Mouse (Mus musculus) limb, embryonic 13.5 days (tissue): Measurements from ENCODE around the gene Adprhl1. TPM values are rescaled to one million over a fixed set of nuclear protein-coding genes. Genes with fewer than 3 reads are reported as not detected.

Source experiments
- ATAC-seq: fragments of 200-750 bp; cut with Nextera tagmentation; 2 replicates; pipeline ENCODE4 v1.8.0; 2017; ENCODE audit warnings: low read depth, moderate number of reproducible peaks, moderate TSS enrichment; ENCODE audit not compliant: low FRiP score
- H3K27ac ChIP-seq: fragments of 300-500 bp; sonication (generic); 2 replicates; pipeline ENCODE4 v1.5.1; 2015; ENCODE audit warnings: inconsistent platforms, mild to moderate bottlenecking, moderate library complexity
- H3K27me3 ChIP-seq: fragments of 300-500 bp; sonication (generic); 2 replicates; pipeline ENCODE4 v1.6.1; 2015; ENCODE audit warnings: mild to moderate bottlenecking, inconsistent platforms
- H3K36me3 ChIP-seq: fragments of 300-500 bp; sonication (generic); 2 replicates; pipeline ENCODE4 v1.6.1; 2015; ENCODE audit warnings: inconsistent platforms, mild to moderate bottlenecking, moderate library complexity
- H3K4me1 ChIP-seq: fragments of 300-500 bp; sonication (generic); 2 replicates; pipeline ENCODE4 v1.6.1; 2015; ENCODE audit warnings: inconsistent platforms
- H3K4me2 ChIP-seq: fragments of 300-500 bp; sonication (generic); replicated peaks from 2 replicates; pipeline ENCODE4 v1.6.1; 2015; ENCODE audit warnings: inconsistent platforms, mild to moderate bottlenecking, moderate library complexity
- H3K4me3 ChIP-seq: fragments of 300-500 bp; sonication (generic); 2 replicates; pipeline ENCODE4 v1.5.1; 2015; ENCODE audit warnings: moderate library complexity, mild to moderate bottlenecking, inconsistent platforms
- H3K9ac ChIP-seq: fragments of 300-500 bp; sonication (generic); 2 replicates; pipeline ENCODE4 v1.6.1; 2015; ENCODE audit warnings: mild to moderate bottlenecking, inconsistent platforms
- H3K9me3 ChIP-seq: fragments of 300-500 bp; sonication (generic); 2 replicates; pipeline ENCODE4 v1.6.1; 2016; ENCODE audit warnings: inconsistent platforms
- WGBS: fragments of 180-500 bp; shearing (Covaris S2); methylation state at CpG from one replicate; pipeline ENCODE4 v1.1.7; 2015; 5-methylcytosine and 5-hydroxymethylcytosine counted together
- polyA plus RNA-seq: library from polyadenylated mRNA; unstranded; fragments of >200 nt; fragmentation: Nextera tagmentation; extraction: Ambion mirVana; gene quantifications from 2 replicates; pipeline ENCODE4 v1.2.1, GENCODE M21; 2015

The Adprhl1 gene
- polyA plus RNA-seq, 1 experiment from 2014 or later = 1.0 TPM

DNA sequence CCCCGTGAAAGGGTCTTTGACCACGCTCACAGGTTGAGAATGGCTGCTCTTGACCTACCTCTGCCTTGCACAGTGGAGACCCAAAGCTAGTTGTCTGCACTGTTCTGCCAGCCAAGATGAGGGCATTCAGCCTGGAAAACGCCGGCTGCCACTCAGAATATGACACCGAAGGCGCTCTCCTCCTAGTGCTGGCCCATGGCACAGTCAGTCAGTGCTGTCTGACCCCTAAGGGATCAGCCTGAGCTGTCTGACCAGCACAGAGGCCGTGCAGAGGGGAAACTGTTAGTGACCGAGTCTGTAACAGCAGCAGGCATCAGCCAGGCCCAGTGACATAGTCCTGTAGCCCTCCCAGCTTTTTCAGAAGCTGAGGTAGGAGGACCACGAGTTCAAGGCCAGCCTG is 66.7 kb downstream of the Adprhl1 start:
- Histone ChIP-seq H3K9me3 (no peaks in the 10 kb centered on the region), H3K27me3 (no peaks in the 10 kb centered on the region), H3K4me3 (no peak overlapping the region), H3K4me2 (no peak overlapping the region), H3K4me1 (no peaks in the 10 kb centered on the region), H3K27ac (no peak overlapping the region), H3K9ac (no peak overlapping the region), H3K36me3 (peaks cover 21% of the 10 kb centered on the region)
- ATAC-seq = no peak
- 80% methylated on average over 9 of the region's 9 CpGs for WGBS

DNA sequence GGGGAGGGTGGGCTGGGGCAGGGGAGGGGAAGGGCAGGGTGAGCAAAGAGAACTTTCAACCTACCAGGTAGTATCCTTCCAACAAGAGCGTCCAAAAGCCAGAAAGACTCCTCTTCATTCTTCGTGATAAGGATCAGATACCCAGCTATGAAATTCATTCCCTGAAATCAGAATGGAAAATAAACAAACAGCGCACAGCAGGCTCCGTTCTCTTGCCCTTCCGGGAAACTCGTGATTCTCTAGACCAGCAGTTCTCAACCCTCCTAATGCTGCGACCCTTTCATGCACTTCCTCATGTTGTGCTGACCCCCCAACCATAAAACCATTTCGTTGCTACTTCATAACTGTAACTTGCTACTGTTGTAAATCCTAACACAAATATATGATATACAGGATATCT is 67.1 kb downstream of the Adprhl1 start:
- Histone ChIP-seq H3K4me1 (no peaks in the 10 kb centered on the region), H3K27ac (no peak overlapping the region), H3K4me2 (no peak overlapping the region), H3K9me3 (no peaks in the 10 kb centered on the region), H3K36me3 (peaks cover 25% of the 10 kb centered on the region), H3K9ac (no peak overlapping the region), H3K4me3 (no peak overlapping the region), H3K27me3 (no peaks in the 10 kb centered on the region)
- WGBS = 87% methylated on average over 8 of the region's 8 CpGs
- ATAC-seq = no peak

DNA sequence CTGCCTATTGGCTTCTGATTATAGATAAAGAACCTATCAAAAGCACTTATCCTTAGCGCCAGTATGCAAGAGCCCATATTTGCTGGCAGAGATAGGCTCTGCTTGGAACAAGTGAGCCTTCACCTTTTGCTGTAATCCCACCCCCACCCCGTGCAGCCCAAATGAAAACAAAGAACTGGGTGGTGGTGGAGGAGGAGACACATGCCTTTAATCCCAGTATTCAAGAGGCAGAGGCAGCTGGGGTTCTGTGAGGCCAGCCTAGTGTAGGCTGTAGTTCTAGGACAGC is 72.3 kb downstream of the Adprhl1 start:
- Histone ChIP-seq H3K9me3 (no peaks in the 10 kb centered on the region), H3K27ac (no peak overlapping the region)
- 71% methylated on average over 2 of the region's 2 CpGs for WGBS

DNA sequence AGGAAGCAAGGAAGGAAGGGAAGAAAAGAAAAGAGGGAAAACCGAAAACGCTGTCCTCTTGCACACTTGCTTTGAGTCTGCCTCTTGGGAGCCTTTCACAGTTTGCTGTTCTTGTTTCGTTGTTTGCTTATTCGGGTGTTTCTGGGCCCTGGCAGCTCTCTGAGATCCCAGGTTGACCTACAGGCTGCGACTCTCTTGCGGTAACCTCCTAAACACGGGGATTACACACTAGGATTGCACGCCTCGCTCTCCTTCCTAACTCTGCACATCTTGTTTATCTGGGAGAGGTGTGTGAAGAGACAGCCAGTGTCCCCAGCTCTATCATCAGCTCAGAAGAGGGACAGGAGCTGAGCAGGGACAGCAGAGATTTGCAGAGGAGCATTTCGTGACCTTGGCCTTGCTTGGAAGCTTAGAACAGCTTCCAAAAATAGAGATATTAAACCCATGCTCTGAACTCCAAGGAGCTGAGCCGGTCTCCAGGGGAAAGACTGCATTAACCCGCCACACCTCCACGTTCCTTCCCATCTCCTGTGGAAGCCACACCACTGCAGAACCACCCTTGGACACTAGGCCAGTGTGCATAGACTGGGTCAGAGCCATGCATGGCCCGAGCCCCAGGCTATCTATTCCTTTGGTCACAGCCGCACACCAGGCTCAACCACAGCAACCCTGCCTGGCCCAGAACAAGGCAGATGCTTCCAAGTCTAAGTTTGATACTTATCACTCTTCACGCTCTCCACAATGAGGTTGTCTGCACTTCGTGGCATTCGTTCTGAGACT is 72.9 kb downstream of the Adprhl1 start:
- Histone ChIP-seq H3K27me3 (no peaks in the 10 kb centered on the region), H3K4me1 (no peaks in the 10 kb centered on the region), H3K9ac (no peak overlapping the region), H3K36me3 (peaks cover 48% of the 10 kb centered on the region), H3K4me3 (no peak overlapping the region), H3K27ac (no peak overlapping the region), H3K4me2 (no peak overlapping the region), H3K9me3 (no peaks in the 10 kb centered on the region)
- no peak for ATAC-seq
- WGBS = 86% methylated on average over 18 of the region's 18 CpGs

More for the DNA sequence above, 72.3 kb downstream of the Adprhl1 start:
- H3K4me3 ChIP-seq = no peak overlapping the region
- no peak overlapping the region for H3K4me2 ChIP-seq
- H3K4me1 ChIP-seq = no peaks in the 10 kb centered on the region
- no peak overlapping the region for H3K9ac ChIP-seq
- H3K27me3 ChIP-seq = no peaks in the 10 kb centered on the region
- peaks cover 44% of the 10 kb centered on the region for H3K36me3 ChIP-seq
- no peak for ATAC-seq

DNA sequence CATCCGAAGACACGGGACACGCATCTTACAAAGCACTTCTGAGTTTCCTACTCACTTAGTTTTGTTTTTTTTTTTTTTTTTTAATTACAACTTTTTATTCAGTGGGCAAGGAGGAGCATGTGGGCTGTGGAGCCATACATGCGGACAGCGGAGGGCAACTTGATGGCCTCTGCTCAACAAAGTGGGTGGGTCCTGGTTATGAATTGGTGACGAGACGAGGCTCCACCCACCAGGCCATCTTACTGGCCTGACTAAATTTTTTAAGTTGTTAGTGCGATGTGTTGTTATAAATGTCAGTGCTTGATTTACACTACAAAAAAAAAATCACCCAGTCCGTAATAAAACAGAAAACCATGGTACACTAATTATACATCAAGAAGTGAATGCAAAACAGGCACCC is 73.6 kb downstream of the Adprhl1 start:
- WGBS = 79% methylated on average over 9 of the region's 9 CpGs
- Histone ChIP-seq H3K4me1 (no peaks in the 10 kb centered on the region), H3K36me3 (peaks cover 50% of the 10 kb centered on the region), H3K9ac (no peak overlapping the region), H3K9me3 (no peaks in the 10 kb centered on the region), H3K27ac (no peak overlapping the region), H3K27me3 (no peaks in the 10 kb centered on the region), H3K4me2 (no peak overlapping the region), H3K4me3 (no peak overlapping the region)
- no peak for ATAC-seq

DNA sequence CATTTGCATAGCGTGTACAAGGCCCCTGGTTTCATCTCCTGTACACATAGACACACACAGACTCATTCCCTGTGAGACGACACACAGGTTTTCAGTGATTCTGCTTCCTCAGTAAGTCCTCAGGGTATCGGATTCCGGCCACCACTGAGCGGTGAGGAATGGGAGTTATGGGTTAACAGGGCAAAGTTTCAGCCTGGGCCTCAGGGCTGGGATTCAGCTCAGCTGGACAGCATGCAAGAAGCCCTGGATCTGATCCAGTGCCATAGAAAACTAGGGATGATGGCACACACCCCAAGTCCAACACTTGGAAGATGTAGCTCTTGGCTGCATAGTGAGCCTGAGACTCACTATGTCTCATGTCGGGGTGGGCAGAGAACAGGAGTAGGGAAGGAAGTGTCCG is 74.0 kb downstream of the Adprhl1 start:
- no peak overlapping the region for H3K9ac ChIP-seq
- 73% methylated on average over 7 of the region's 7 CpGs for WGBS
- H3K27ac ChIP-seq = no peak overlapping the region
- peaks cover 54% of the 10 kb centered on the region for H3K36me3 ChIP-seq
- no peak for ATAC-seq
- H3K27me3 ChIP-seq = no peaks in the 10 kb centered on the region
- H3K4me3 ChIP-seq = no peak overlapping the region
- H3K4me1 ChIP-seq = no peaks in the 10 kb centered on the region
- no peaks in the 10 kb centered on the region for H3K9me3 ChIP-seq
- no peak overlapping the region for H3K4me2 ChIP-seq

DNA sequence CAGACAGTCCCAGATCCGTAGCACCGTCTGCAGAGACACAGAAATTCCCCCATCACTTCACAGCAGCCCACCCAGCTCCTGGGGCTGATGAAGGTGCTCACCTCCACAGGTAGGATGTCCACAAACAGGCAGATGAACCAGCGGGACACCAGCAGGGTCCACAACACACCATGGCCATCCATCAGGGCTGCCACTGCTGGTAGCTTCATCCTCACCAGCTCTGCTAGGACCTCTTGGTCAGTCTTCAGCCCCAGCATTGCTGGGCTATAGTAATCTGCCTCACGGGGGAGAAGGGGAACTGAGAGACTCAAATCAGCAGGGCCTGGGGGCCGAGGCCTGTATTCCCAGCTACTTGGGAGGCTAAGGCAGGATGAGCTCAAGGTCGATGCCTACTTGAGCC is 74.5 kb downstream of the Adprhl1 start:
- Histone ChIP-seq H3K27me3 (no peaks in the 10 kb centered on the region), H3K9me3 (no peaks in the 10 kb centered on the region), H3K4me3 (no peak overlapping the region), H3K4me2 (no peak overlapping the region), H3K36me3 (peaks cover 57% of the 10 kb centered on the region), H3K27ac (no peak overlapping the region), H3K9ac (no peak overlapping the region), H3K4me1 (no peaks in the 10 kb centered on the region)
- WGBS = 74% methylated on average over 6 of the region's 6 CpGs
- no peak for ATAC-seq

DNA sequence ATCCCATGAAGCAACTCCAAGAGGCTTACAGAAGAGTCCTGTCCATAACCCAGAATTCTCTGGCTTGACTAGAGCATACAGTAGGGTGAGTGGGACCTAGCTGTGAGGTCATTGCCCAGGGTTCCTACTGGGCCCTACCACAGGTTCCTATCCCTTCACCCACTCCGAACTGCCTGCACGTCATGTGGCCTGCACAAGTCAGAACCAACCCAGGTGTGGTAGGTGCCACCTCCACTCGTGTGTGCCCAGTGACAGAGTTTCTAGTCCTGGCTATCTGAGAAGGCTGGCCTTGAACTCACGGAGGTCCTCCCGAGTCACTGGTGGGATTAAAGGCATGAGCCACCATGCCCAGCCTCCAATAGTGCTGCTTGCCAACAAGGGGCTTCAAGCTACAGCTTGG is 75.8 kb downstream of the Adprhl1 start:
- WGBS = 95% methylated on average over 5 of the region's 5 CpGs
- ATAC-seq = no peak
- H3K9me3 ChIP-seq = no peaks in the 10 kb centered on the region
- H3K27ac ChIP-seq = no peak overlapping the region
- no peak overlapping the region for H3K4me3 ChIP-seq
- H3K27me3 ChIP-seq = no peaks in the 10 kb centered on the region
- no peak overlapping the region for H3K4me2 ChIP-seq
- no peak overlapping the region for H3K9ac ChIP-seq
- no peaks in the 10 kb centered on the region for H3K4me1 ChIP-seq
- peaks cover 68% of the 10 kb centered on the region for H3K36me3 ChIP-seq

DNA sequence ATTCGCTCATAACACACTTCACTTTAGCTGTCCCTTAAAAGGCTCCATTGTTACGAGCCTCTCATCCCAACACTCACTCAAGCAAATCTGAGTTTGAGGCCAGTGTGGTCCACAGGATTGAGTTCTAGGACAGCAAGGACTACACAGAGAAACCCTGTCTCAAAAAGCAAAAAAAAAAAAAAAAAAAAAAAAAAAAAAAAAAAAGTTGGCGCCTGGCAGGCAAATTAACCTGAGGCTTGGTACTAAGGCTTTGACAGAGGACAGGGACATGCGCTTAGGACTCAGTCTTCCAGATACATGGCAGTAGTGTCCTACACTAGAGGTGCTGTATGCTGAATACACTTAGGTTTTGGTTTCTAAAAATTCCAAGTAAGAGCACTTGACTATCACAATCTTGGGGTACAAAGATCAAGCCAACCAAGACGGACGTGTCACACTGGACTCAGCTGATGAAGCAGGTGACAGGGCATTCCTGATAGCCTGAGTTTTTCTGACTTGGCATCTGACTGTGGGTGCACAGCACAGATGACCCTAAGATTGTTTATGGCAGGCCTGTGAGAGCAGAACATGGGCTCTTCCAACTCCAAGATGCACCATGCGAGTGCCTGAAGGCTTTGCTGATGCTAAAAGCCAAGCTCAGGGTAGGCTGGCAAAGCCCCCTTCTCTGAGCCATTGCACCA is 76.6 kb downstream of the Adprhl1 start:
- Histone ChIP-seq H3K27ac (no peak overlapping the region), H3K9ac (no peak overlapping the region), H3K36me3 (peaks cover 75% of the 10 kb centered on the region), H3K27me3 (no peaks in the 10 kb centered on the region), H3K4me3 (no peak overlapping the region), H3K9me3 (no peaks in the 10 kb centered on the region), H3K4me1 (no peaks in the 10 kb centered on the region), H3K4me2 (no peak overlapping the region)
- 93% methylated on average over 7 of the region's 7 CpGs for WGBS
- no peak for ATAC-seq

DNA sequence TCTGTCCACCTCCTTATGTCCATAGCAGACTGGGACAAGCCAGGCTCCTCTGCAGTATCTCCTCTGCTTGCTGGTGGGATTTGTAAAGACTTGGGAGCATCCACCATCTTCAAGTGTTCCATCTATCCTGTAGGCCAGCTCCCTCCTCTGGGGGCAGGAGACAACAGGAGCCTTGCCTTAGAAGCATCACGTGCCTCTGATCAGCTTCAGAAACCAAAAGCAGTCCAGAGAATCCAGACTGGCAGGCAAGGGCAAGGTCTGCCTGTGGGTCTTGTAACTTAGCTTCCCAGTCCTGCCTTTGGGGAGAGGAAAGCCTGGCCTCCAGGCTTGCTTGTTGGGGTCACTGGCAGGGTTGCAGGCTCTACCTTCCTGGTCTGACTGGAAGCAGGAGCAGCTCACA is 78.3 kb downstream of the Adprhl1 start:
- Histone ChIP-seq H3K27me3 (no peaks in the 10 kb centered on the region), H3K4me2 (no peak overlapping the region), H3K36me3 (peaks cover 83% of the 10 kb centered on the region), H3K27ac (no peak overlapping the region), H3K4me3 (no peak overlapping the region), H3K4me1 (no peaks in the 10 kb centered on the region), H3K9me3 (no peaks in the 10 kb centered on the region), H3K9ac (no peak overlapping the region)
- 83% methylated on average over 1 of the region's 1 CpGs for WGBS
- ATAC-seq = no peak

DNA sequence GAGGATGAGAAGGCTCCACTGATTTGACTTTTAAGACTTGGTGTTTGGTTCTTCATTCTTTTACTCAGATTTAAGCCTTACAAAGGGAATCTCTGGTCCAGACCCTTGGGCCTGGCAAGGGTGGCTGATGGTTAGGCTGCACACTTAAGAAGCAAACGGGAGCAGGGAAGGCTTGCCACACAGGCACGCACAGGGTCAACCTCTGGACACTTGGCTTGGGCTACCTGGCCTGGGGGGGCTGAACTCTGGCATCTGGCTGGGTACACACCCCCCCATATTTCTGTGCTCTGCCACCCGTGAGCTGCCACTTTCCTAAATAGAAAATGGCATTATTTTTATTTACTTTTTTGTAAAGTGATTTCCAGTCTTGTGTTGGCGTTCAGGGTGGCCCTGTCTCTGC is 79.2 kb downstream of the Adprhl1 start:
- WGBS = 88% methylated on average over 4 of the region's 4 CpGs
- Histone ChIP-seq H3K27me3 (no peaks in the 10 kb centered on the region), H3K27ac (no peak overlapping the region), H3K4me3 (no peak overlapping the region), H3K4me1 (no peaks in the 10 kb centered on the region), H3K9ac (no peak overlapping the region), H3K9me3 (no peaks in the 10 kb centered on the region), H3K36me3 (peaks cover 91% of the 10 kb centered on the region), H3K4me2 (no peak overlapping the region)
- no peak for ATAC-seq

DNA sequence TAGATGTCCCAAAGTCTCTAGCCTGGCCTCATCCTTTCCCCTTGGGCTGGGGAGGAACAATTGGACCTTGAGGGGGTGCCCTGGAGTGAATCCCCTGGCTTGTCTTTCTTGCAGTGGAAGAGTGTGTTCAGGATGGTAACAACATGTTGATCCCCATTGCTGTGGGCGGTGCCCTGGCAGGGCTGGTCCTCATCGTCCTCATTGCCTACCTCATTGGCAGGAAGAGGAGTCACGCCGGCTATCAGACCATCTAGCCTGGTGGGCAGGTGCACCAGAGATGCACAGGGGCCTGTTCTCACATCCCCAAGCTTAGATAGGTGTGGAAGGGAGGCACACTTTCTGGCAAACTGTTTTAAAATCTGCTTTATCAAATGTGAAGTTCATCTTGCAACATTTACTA is 79.7 kb downstream of the Adprhl1 start:
- Histone ChIP-seq H3K4me2 (no peak overlapping the region), H3K27ac (no peak overlapping the region), H3K9ac (no peak overlapping the region), H3K36me3 (peaks cover 96% of the 10 kb centered on the region), H3K27me3 (no peaks in the 10 kb centered on the region), H3K4me1 (no peaks in the 10 kb centered on the region), H3K4me3 (no peak overlapping the region), H3K9me3 (no peaks in the 10 kb centered on the region)
- ATAC-seq = no peak
- 89% methylated on average over 4 of the region's 4 CpGs for WGBS
